Mouse (Mus musculus) olfactory bulb, adult 2 months (tissue): ENCODE data around the gene Pld5. TPM values are rescaled to one million over a fixed set of nuclear protein-coding genes. Genes with fewer than 3 reads are reported as not detected.

Experiments used
- H3K27ac ChIP-seq: fragments of 200-500 bp; 2 replicates; pipeline ENCODE4 v1.5.1; 2012; ENCODE audit warnings: low read depth, low read length; ENCODE audit not compliant: insufficient read depth
- H3K4me1 ChIP-seq: fragments of 200-500 bp; 2 replicates; pipeline ENCODE4 v1.6.1; 2012; ENCODE audit warnings: low read length; ENCODE audit not compliant: control insufficient read depth, insufficient read depth
- H3K4me3 ChIP-seq: fragments of 200-500 bp; 2 replicates; pipeline ENCODE4 v1.5.1; 2012; ENCODE audit warnings: mild to moderate bottlenecking, low read depth, low read length, moderate library complexity; ENCODE audit not compliant: insufficient read depth
- CTCF ChIP-seq: fragments of 200-500 bp; IDR thresholded peaks from 2 replicates; pipeline ENCODE4 v1.5.1; 2012; ENCODE audit warnings: low read depth, mild to moderate bottlenecking, low read length, moderate library complexity; ENCODE audit not compliant: insufficient read depth
- POLR2A ChIP-seq: fragments of 200-500 bp; IDR thresholded peaks from 2 replicates; pipeline ENCODE4 v1.6.1; 2012; ENCODE audit warnings: mild to moderate bottlenecking, low read depth, low read length, moderate library complexity; ENCODE audit not compliant: insufficient read depth
- WGBS: fragments of 180-500 bp; shearing (Covaris S2); methylation state at CpG from one replicate; pipeline ENCODE4 v1.1.7; 2018; 5-methylcytosine and 5-hydroxymethylcytosine counted together
- polyA plus RNA-seq: library from polyadenylated mRNA; stranded (reverse); fragments of >200 nt; gene quantifications from 2 replicates; pipeline ENCODE4 v1.2.4, GENCODE M21; 2012; ENCODE audit warnings: low replicate concordance; ENCODE audit not compliant: missing spikeins, insufficient read depth, insufficient read length

Gene Pld5
- polyA plus RNA-seq, 1 experiment: not detected

DNA sequence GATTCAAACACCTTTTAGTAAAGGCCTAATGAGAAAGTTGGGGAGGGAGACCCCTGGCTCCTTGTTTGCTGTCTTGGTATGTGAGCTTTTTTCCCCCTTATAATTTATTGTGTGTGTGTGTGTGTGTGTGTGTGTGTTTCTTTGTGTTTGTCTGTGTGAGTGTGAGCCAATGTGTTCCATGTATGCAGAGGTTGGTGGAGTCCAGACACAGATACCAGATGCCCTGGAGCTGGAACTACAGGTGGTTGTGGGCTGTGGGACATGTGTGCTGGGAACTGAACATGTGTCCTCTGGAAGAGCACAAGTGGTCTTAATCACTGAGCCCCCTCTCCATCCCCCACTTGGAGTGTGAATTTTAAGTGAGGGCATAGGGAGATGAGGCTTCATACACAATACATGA, 199.3 kb downstream of the Pld5 start:
- no peak overlapping the region for H3K4me3 ChIP-seq
- H3K27ac ChIP-seq: no peak overlapping the region
- H3K4me1 ChIP-seq: 0 out of 2 replicates have a peak, but pooled peaks cover 2% of the 10 kb centered on the region
- TF ChIP-seq CTCF: no peak
- no peak for TF ChIP-seq POLR2A

DNA sequence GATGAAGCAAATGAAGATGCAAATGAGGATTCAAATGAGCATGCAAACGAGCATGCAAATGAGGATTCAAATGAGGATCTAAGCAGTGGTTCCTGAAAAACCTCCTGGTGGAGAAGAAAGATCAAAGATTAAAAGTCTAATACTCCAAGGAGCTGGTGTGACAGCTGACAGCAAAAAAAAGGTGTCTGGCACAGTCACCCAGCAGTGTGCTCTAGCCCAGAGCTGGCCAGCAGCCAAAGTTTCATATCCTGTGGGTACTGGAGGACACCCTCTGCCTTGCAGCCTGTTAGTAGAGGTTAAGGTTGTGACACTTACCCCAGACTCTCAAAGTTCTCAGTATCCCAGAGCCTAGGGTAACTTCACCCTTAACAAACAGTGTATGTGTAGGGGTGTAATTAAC, 199.7 kb downstream of the Pld5 start:
- TF ChIP-seq POLR2A: no peak
- TF ChIP-seq CTCF: no peak
- no peak overlapping the region for H3K27ac ChIP-seq
- WGBS: 28% methylated on average over 1 of the region's 1 CpGs
- H3K4me3 ChIP-seq: no peak overlapping the region
- H3K4me1 ChIP-seq: 0 out of 2 replicates have a peak, but pooled peaks cover 2% of the 10 kb centered on the region

GRCm38 (mm10) chr1:176074526-176074925, 200.6 kb downstream of the Pld5 start:
- H3K4me1 ChIP-seq: 0 out of 2 replicates have a peak, but pooled peaks cover 2% of the 10 kb centered on the region
- H3K27ac ChIP-seq: no peak overlapping the region
- H3K4me3 ChIP-seq: no peak overlapping the region
- no peak for TF ChIP-seq POLR2A
- no peak for TF ChIP-seq CTCF
- WGBS: 38% methylated on average over 5 of the region's 5 CpGs

DNA sequence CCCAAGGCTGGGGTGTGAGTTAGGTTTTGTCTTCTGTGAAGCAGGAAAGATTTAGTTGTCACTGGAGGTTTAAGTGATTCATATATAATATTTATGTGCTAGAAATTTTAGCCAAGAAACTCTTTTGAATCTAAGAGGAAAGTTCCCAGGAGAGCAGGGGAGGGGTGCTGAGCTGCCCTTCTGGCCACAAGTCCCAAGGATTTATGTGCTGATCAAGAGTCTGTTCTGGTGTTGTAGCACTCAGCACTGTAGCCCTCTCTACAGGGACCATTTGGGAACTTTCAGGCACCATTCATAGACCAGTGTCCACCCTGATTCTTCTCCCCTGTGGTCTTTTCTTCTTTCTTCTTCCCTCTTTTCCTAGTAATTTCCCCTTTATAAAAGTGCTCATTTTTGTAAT, 209.8 kb downstream of the Pld5 start:
- TF ChIP-seq CTCF (no peak), POLR2A (no peak)
- H3K4me3 ChIP-seq: no peak overlapping the region
- no peaks in the 10 kb centered on the region for H3K4me1 ChIP-seq

DNA sequence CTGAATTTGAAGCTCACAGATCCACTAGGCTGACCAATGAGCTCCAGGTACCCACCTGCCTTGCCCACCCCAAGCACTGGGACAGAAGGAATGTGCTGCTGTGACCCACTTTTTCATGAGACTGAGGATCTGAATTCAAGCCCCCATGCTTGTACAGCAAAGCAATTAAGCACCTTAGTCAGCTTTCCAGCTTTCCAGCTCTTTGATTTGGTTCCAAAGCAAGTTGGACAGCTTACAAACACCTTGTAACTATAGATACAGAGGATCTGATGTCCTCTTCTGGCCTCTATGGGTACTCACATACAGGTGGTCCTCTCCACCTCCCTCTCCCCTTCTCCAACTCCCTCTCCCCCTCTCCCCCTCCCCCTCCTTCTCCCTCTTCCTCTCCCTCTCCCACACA, 210.6 kb downstream of the Pld5 start:
- no peaks in the 10 kb centered on the region for H3K4me1 ChIP-seq
- H3K4me3 ChIP-seq: no peak overlapping the region
- no peak overlapping the region for H3K27ac ChIP-seq
- TF ChIP-seq POLR2A: no peak

More for the DNA sequence above, 209.8 kb downstream of the Pld5 start:
- no peak overlapping the region for H3K27ac ChIP-seq

DNA sequence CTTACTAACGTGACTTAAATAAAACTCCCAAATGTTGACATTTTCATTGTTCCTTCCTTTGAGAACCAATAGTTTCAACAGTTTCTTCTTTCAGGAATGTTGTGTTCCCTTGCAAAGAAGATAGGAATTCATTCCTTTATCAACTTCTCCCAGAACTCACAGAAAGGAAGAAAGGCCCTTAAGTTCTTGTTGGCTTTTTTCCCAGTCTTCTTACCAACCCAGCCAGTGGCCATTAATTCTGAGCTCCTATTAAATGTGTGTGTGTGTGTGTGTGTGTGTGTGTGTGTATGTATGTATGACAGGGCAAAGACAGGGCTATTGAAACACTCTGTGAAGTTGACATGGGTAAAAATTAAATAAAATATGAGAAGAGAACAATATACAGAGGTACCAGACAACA, 221.5 kb downstream of the Pld5 start:
- no peak overlapping the region for H3K27ac ChIP-seq
- no peak overlapping the region for H3K4me3 ChIP-seq
- no peaks in the 10 kb centered on the region for H3K4me1 ChIP-seq
- 29% methylated on average over 1 of the region's 1 CpGs for WGBS
- no peak for TF ChIP-seq CTCF
- TF ChIP-seq POLR2A: no peak

- WGBS: 65% methylated on average over 5 of the region's 5 CpGs
- no peak overlapping the region for H3K4me3 ChIP-seq
- TF ChIP-seq CTCF: no peak
- no peak for TF ChIP-seq POLR2A
- no peak overlapping the region for H3K27ac ChIP-seq
- no peaks in the 10 kb centered on the region for H3K4me1 ChIP-seq
Measured at GRCm38 (mm10) chr1:176046995-176047394, 228.1 kb downstream of the Pld5 start.

DNA sequence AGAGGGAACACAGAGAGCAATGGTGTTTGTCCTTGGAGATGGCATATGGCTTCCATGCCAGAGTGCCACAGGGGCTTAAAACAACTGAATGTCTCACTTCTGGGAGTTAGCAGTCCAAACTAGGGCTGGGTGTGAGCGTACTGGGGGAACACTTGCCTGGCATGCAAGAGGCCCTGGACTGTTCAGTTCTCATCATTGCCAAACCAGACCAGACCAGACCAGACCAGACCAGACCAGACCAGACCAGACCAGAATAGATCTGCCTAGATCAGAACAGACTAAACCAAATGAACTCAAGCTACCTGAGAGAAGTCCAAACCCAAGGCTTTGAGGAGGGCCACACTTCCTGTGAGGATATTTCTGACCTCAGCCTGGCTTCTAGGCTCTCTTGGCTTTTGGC, 228.7 kb downstream of the Pld5 start:
- WGBS: 100% methylated on average over 1 of the region's 1 CpGs
- H3K4me1 ChIP-seq: no peaks in the 10 kb centered on the region
- no peak overlapping the region for H3K4me3 ChIP-seq
- TF ChIP-seq CTCF: no peak
- TF ChIP-seq POLR2A: no peak
- no peak overlapping the region for H3K27ac ChIP-seq

DNA sequence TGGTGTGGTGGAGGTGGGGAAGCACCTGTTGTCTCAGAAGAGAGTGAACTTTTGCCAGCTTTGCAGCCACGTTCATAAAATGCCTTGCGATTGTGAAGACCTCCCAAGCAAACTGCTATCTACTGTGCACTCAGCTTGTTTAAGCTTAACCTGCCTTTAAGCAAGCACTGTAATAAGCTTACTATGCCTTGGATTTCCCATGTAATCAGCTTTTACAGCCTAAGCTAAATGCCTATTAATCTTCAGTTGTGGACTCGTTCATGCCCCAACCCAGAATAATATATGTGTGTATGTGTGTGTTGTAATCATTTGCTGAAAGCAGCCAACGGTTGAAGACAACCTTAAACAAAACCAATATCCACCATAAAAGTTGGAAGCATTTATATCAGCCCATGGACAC, 232.1 kb downstream of the Pld5 start:
- H3K27ac ChIP-seq: no peak overlapping the region
- H3K4me3 ChIP-seq: no peak overlapping the region
- H3K4me1 ChIP-seq: no peaks in the 10 kb centered on the region
- TF ChIP-seq POLR2A (no peak), CTCF (no peak)
- WGBS: 90% methylated on average over 4 of the region's 4 CpGs

DNA sequence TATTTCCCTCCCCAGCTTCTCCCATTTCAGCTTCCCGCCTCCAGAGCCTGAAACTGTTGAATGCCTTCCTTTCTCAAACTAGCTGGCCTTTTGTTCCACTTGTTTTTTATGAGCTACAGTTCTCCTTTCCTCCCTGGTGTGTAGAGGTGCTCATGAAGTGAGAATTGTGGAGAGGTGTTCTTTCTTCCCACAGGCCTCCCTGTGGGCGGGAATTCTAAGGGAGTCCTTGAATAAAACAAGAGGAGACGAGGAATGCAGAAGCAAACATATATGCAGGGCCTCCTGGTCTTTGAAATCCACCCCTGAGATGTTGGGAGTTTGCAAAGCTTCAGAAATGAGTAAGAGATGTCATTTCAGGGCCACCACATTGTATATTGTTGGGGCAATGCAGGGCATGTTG, 235.2 kb downstream of the Pld5 start:
- Histone ChIP-seq H3K27ac (no peak overlapping the region), H3K4me3 (no peak overlapping the region), H3K4me1 (0 out of 2 replicates have a peak, but pooled peaks cover 2% of the 10 kb centered on the region)
- TF ChIP-seq POLR2A (no peak), CTCF (no peak)
- 83% methylated on average over 3 of the region's 3 CpGs for WGBS
